Mouse (Mus musculus): ENCODE results near the gene Olfr1154.

GRCm38 (mm10) chr2:87866192-87866591 is 38.8 kb downstream of the Olfr1154 start, which contains the start of gene Olfr1152:
- no peak for TF ChIP-seq CTCF (IDR thresholded peaks at IDR 0.05; ENCODE audit: control insufficient read depth, insufficient read depth, low read length)
- TF ChIP-seq POLR2A (IDR thresholded peaks at IDR 0.05; ENCODE audit: borderline replicate concordance, control insufficient read depth, low read depth, low read length), result no peak
